Mouse (Mus musculus): ENCODE results near the gene Rtl10.

DNA sequence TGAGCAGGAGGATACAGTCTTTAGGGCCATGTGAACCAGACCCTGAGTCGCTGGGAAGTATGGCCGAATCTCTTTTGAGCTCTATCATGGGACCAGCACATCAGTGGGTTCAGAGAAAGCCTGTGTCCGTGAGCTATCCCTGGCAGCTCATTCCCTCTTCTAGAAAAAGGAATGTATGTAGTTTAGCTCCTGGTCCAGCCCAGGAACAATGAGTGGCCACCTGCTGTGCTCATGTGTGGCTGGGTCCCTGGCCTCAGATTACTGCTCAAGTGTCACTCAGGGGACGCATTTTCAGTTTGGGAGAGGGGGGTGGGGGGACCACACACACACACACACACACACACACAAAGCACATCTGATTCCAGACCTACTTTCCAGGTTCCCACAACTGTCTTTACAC, 26.3 kb upstream of the Rtl10 start:
- TF ChIP-seq CHD2 (IDR thresholded peaks at IDR 0.05; ENCODE audit: low read length) (no peak), ZMIZ1 (IDR thresholded peaks at IDR 0.05; ENCODE audit: low read depth, low read length) (no peak), ZNF384 (IDR thresholded peaks at IDR 0.05; ENCODE audit: low read depth, low read length) (no peak), CTCF (IDR thresholded peaks at IDR 0.05 in 2 of 3, conservative IDR thresholded peaks at IDR 0.05 in 1 of 3; ENCODE audit: control insufficient read depth in 1 of 3, insufficient read depth in 1 of 3, low read depth in 2 of 3, low read length in 3 of 3, poor library complexity in 1 of 3, severe bottlenecking in 1 of 3) (no peak), POLR2A (IDR thresholded peaks at IDR 0.05; ENCODE audit: control insufficient read depth in 1 of 2, insufficient read depth in 1 of 2, low read depth in 1 of 2, low read length in 2 of 2, poor library complexity in 1 of 2) (no peak), EP300 (IDR thresholded peaks at IDR 0.05; ENCODE audit: low read depth in 1 of 2, low read length in 2 of 2) (no peak), ETS1 (IDR thresholded peaks at IDR 0.05; ENCODE audit: low read depth, low read length) (no peak), MXI1 (IDR thresholded peaks at IDR 0.05; ENCODE audit: low read depth, low read length) (no peak), MAZ (IDR thresholded peaks at IDR 0.05; ENCODE audit: low read depth, low read length) (no peak), POLR2AphosphoS2 (IDR thresholded peaks at IDR 0.05; ENCODE audit: low read length) (no peak), ELF1 (IDR thresholded peaks at IDR 0.05; ENCODE audit: low read depth, low read length) (no peak)
